Comparison of ENCODE assay signal across 25 mouse cellular contexts in the genomic region with DNA sequence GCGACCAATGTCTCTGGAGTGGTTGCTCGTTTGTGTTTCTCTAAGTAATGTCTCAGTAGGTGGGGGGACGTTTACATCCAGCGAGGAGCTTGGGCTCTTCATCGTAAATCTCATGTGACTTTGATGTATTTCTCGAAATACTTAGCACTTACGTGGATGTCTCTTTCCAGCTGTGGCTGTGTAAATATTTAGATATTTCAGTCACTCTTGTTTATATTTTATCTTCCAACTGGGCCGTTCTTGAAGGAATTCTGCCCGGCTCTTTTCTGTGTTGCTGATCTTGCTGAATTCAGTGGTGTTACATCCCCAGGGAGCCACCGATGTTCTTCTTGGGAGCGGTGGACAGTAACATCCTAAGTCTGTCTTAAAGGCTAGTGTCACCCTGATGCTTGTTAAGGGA.
DNase-seq lines count a peak whose midpoint lies in the region; ATAC-seq and TF ChIP-seq lines count a peak whose summit lies in the region.
"Had no signal": no experiment of that assay in that cellular context is flagged by ENCODE, and none has a peak within 500 bp of the region (broad histone marks: within the 10 kb centered on the region; RNA-seq: fewer than 3 reads in every experiment).

No protein-coding gene starts in this region.

- no peaks in the 10 kb centered on the region; the same call in 1 of the 2 replicates for H3K79me2 ChIP-seq in liver, adult 2 months (ENCODE audit: control insufficient read depth, insufficient read depth, low read length)

- H3K27ac ChIP-seq in liver, adult 2 months (replicated peaks; ENCODE audit: insufficient read depth, low read depth, low read length), result no peak overlapping the region
- H3K27ac ChIP-seq in liver, embryonic 11.5 days (ENCODE audit: low read depth, low read length), result no peak overlapping the region
- no peak overlapping the region for H3K27ac ChIP-seq in intestine, embryonic 15.5 days
- H3K27ac ChIP-seq in lung, embryonic 16.5 days (ENCODE audit: low read length), result no peak overlapping the region
- H3K27ac ChIP-seq: forebrain, embryonic 10.5 days; hindbrain, embryonic 10.5 days; limb, embryonic 13.5 days; liver, embryonic 14.5 days; midbrain, embryonic 13.5 days; neural tube, embryonic 12.5 days had no signal

- no peak overlapping the region for H3K4me2 ChIP-seq in liver, embryonic 11.5 days
- H3K4me2 ChIP-seq in intestine, embryonic 15.5 days (replicated peaks), result no peak overlapping the region
- H3K4me2 ChIP-seq in lung, embryonic 16.5 days (ENCODE audit: low read depth, low read length), result peak overlapping the region; percentile 28; the same call in 1 of the 2 replicates
- H3K4me2 ChIP-seq: heart, embryonic 11.5 days; limb, embryonic 13.5 days; midbrain, embryonic 13.5 days; neural tube, embryonic 12.5 days had no signal

- no peaks in the 10 kb centered on the region for H3K27me3 ChIP-seq in liver, adult 2 months (ENCODE audit: control insufficient read depth, insufficient read depth, low read length)
- no peaks in the 10 kb centered on the region for H3K27me3 ChIP-seq in liver, embryonic 11.5 days (replicated peaks; ENCODE audit: control insufficient read depth, insufficient read depth, low read length)
- no peaks in the 10 kb centered on the region for H3K27me3 ChIP-seq in intestine, embryonic 15.5 days (replicated peaks)
- no peaks in the 10 kb centered on the region for H3K27me3 ChIP-seq in lung, embryonic 16.5 days (ENCODE audit: control insufficient read depth, insufficient read depth, low read depth, low read length)
- H3K27me3 ChIP-seq: limb, embryonic 13.5 days; midbrain, embryonic 13.5 days; neural tube, embryonic 12.5 days had no signal

- DNase-seq in liver, adult 2 months (ENCODE audit: extremely low read depth, low read depth, low spot score), result peak; percentile 60
- DNase-seq in liver, embryonic 11.5 days (ENCODE audit: low spot score), result no peak
- peak; percentile 26 to 48 for DNase-seq in lung, postnatal 4 days
- no peak for DNase-seq in cerebellum, postnatal 10 days
- no peak for DNase-seq in thymus, postnatal 14 days
- DNase-seq: adrenal gland, adult 8-10 months; cerebellum, adult 11-12 months; cerebellum, postnatal 14 days; gastrocnemius, postnatal 14 days; heart, adult 11 months; kidney, adult 8-10 months; kidney, postnatal 25 days; right cerebral cortex, postnatal 25 days; spleen, adult 18-20 months; thymus, postnatal 4 days had no signal

- H3K9me3 ChIP-seq in liver, embryonic 11.5 days (ENCODE audit: control insufficient read depth, low read length), result no peaks in the 10 kb centered on the region
- H3K9me3 ChIP-seq in intestine, embryonic 15.5 days, result no peaks in the 10 kb centered on the region
- H3K9me3 ChIP-seq in lung, embryonic 16.5 days (ENCODE audit: control insufficient read depth, low read length), result no peaks in the 10 kb centered on the region
- H3K9me3 ChIP-seq: forebrain, embryonic 10.5 days; hindbrain, embryonic 10.5 days; limb, embryonic 13.5 days; midbrain, embryonic 13.5 days; neural tube, embryonic 12.5 days had no signal

- no peak overlapping the region for H3K4me3 ChIP-seq in liver, adult 2 months (ENCODE audit: insufficient read depth, low read depth, low read length)
- H3K4me3 ChIP-seq in liver, embryonic 11.5 days (ENCODE audit: low read depth, low read length), result no peak overlapping the region
- no peak overlapping the region for H3K4me3 ChIP-seq in intestine, embryonic 15.5 days (replicated peaks)
- no peak overlapping the region for H3K4me3 ChIP-seq in lung, embryonic 16.5 days (ENCODE audit: low read length)
- H3K4me3 ChIP-seq: forebrain, embryonic 10.5 days; hindbrain, embryonic 10.5 days; limb, embryonic 13.5 days; midbrain, embryonic 13.5 days; neural tube, embryonic 12.5 days had no signal

- H3K4me1 ChIP-seq in liver, adult 2 months (ENCODE audit: control insufficient read depth, insufficient read depth, low read length), result peaks cover 6% of the 10 kb centered on the region; the same call in 1 of the 2 replicates
- H3K4me1 ChIP-seq in liver, embryonic 11.5 days (replicated peaks; ENCODE audit: control insufficient read depth, insufficient read depth, low read length), result peaks cover 4% of the 10 kb centered on the region
- peaks cover 8% of the 10 kb centered on the region; the same call in 1 of the 2 replicates for H3K4me1 ChIP-seq in intestine, embryonic 15.5 days (replicated peaks)
- peaks cover 6% of the 10 kb centered on the region for H3K4me1 ChIP-seq in lung, embryonic 16.5 days (replicated peaks; ENCODE audit: control insufficient read depth, insufficient read depth, low read length)
- H3K4me1 ChIP-seq: forebrain, embryonic 10.5 days had no signal

- ATAC-seq in liver, embryonic 11.5 days (replicated peaks; ENCODE audit: low FRiP score), result no peak
- peak; percentile 77 for ATAC-seq in intestine, embryonic 15.5 days
- ATAC-seq in lung, embryonic 16.5 days (ENCODE audit: low read depth), result peak; percentile 80
- ATAC-seq: forebrain, embryonic 16.5 days; midbrain, embryonic 13.5 days had no signal

- no peak for TF ChIP-seq CTCF in liver, adult 2 months (IDR thresholded peaks at IDR 0.05; ENCODE audit: low read depth, low read length)

- 42% methylated on average over 11 of the region's 11 CpGs for WGBS in liver, adult 2 months
- WGBS in liver, embryonic 11.5 days, result 63% methylated on average over 11 of the region's 11 CpGs
- 31% methylated on average over 11 of the region's 11 CpGs for WGBS in intestine, embryonic 15.5 days
- 24% methylated on average over 11 of the region's 11 CpGs for WGBS in lung, embryonic 16.5 days

- no peaks in the 10 kb centered on the region for H3K36me3 ChIP-seq in liver, adult 2 months (ENCODE audit: control insufficient read depth, insufficient read depth, low read length)
- no peaks in the 10 kb centered on the region for H3K36me3 ChIP-seq in liver, embryonic 11.5 days (ENCODE audit: control insufficient read depth, insufficient read depth, low read length)
- no peaks in the 10 kb centered on the region for H3K36me3 ChIP-seq in intestine, embryonic 15.5 days
- no peaks in the 10 kb centered on the region for H3K36me3 ChIP-seq in lung, embryonic 16.5 days (ENCODE audit: control insufficient read depth, insufficient read depth, low read length)
- H3K36me3 ChIP-seq: forebrain, embryonic 10.5 days; hindbrain, embryonic 10.5 days; limb, embryonic 13.5 days; midbrain, embryonic 13.5 days; neural tube, embryonic 12.5 days had no signal

- no peak overlapping the region for H3K9ac ChIP-seq in liver, adult 2 months (ENCODE audit: low read depth, low read length)
- H3K9ac ChIP-seq in liver, embryonic 11.5 days (ENCODE audit: low read depth, low read length), result no peak overlapping the region
- no peak overlapping the region for H3K9ac ChIP-seq in intestine, embryonic 15.5 days
- no peak overlapping the region for H3K9ac ChIP-seq in lung, embryonic 16.5 days (ENCODE audit: low read length)
- H3K9ac ChIP-seq: limb, embryonic 13.5 days; liver, embryonic 14.5 days; midbrain, embryonic 13.5 days; neural tube, embryonic 12.5 days had no signal

- TF ChIP-seq POLR2A in liver, adult 2 months (IDR thresholded peaks at IDR 0.05; ENCODE audit: extremely low read depth, insufficient read depth, low read length), result no peak

Comparison
In these comparisons a context has a peak if more than half of its experiments do, and no peak if none do; other contexts are left out.
1. DNase-seq: peak in liver, adult 2 months (single experiment) and lung, postnatal 4 days (2 of 2); none in liver, embryonic 11.5 days (single experiment), cerebellum, postnatal 10 days (0 of 2) and thymus, postnatal 14 days (single experiment).